Mouse (Mus musculus): ENCODE results near the gene Meis2. TPM values are rescaled to one million over a fixed set of nuclear protein-coding genes. Genes with fewer than 3 reads are reported as not detected.
A peak's percentile ranks its signal among the peaks of the same experiment; 100 is the strongest.

Meis2 gene
- polyA plus RNA-seq, 2 experiments, result 17.9 to 26.2 TPM

DNA sequence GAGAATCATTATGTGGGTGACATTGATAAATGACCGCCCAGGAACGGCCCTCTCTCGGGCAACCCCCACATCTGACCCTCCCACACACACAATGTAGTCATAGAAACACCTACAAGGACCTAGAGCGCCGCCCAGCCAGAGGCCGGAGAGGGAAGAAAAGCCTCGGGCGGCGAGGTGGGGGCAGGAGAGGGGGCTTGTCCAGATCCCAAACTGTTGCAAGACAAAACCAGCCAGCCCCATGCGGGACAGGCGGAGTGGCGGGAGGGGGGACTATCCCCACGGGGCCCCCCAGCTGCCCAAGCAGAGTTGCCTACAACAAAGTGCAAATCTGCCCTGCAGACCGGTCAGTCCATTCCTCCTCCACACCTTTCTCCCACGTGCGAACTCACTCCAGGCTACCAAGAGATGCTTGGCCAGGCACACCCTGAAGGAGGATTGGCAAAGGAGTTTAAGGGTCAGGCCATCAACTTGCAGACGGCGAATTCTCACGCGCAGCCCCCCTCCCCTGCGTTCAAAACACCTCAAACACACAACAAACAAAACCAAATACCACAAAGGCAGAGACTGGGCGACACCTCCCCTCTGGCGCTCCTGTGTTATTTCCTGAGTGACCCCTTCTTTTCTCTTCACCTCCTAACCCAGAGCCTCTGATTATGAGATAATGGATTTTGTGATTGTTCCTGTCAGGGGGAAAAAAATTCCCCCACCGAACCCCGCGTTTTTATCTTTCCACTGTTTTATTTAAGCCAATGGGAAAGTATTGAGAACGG is 206.1 kb downstream of the Meis2 start:
- Histone ChIP-seq H3K4me1 (ENCODE audit: control insufficient read depth, insufficient read depth, low read length) (peaks cover 11% of the 10 kb centered on the region), H3K27ac (replicated peaks; ENCODE audit: low read depth, low read length) (no peak overlapping the region), H3K4me2 (replicated peaks; ENCODE audit: low read depth, low read length, severe bottlenecking) (peak overlapping the region; percentile 23; the same call in 1 of the 2 replicates), H3K27me3 (ENCODE audit: control insufficient read depth, insufficient read depth, low read length) (peaks cover 73% of the 10 kb centered on the region), H3K9me3 (ENCODE audit: control insufficient read depth, low read length) (no peaks in the 10 kb centered on the region), H3K4me3 (replicated peaks; ENCODE audit: low read length) (peak overlapping the region; percentile 23; the same call in 1 of the 2 replicates), H3K36me3 (ENCODE audit: control insufficient read depth, insufficient read depth, low read length) (no peaks in the 10 kb centered on the region), H3K9ac (ENCODE audit: low read depth, low read length, severe bottlenecking) (no peak overlapping the region)
- DNase-seq (ENCODE audit: low spot score) (no peak), ATAC-seq (ENCODE audit: low FRiP score, low read depth) (no peak)
- TF ChIP-seq POLR2A (IDR thresholded peaks at IDR 0.05; ENCODE audit: borderline replicate concordance, extremely low read depth, insufficient read depth, insufficient read length), result no peak
- WGBS, result under 1% methylated on average over 27 of the region's 27 CpGs

DNA sequence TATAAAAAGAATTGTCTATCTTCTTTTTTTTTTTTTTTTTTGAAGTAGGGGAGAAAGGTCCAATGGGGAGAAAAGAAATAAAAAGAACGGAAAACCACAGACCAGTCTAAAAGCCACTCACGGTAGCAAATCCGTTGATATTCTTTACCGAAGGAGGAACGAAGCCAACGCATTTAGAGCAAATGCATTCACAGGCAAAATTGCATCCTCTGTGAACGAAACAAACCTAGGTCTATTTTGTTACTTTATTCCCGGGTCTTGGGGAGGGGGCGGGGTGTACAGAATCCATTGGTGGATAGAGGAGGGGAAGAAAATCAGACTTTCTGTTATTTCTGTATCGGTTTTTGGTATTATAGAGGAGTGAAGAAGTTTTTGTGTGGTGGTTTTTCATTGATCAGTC is 206.7 kb downstream of the Meis2 start:
- no peak for TF ChIP-seq POLR2A (IDR thresholded peaks at IDR 0.05; ENCODE audit: borderline replicate concordance, extremely low read depth, insufficient read depth, insufficient read length)
- Histone ChIP-seq H3K4me3 (replicated peaks; ENCODE audit: low read length) (no peak overlapping the region; the same call in 1 of the 2 replicates), H3K36me3 (ENCODE audit: control insufficient read depth, insufficient read depth, low read length) (no peaks in the 10 kb centered on the region), H3K27ac (replicated peaks; ENCODE audit: low read depth, low read length) (no peak overlapping the region), H3K4me2 (replicated peaks; ENCODE audit: low read depth, low read length, severe bottlenecking) (no peak overlapping the region; the same call in 1 of the 2 replicates), H3K9me3 (ENCODE audit: control insufficient read depth, low read length) (no peaks in the 10 kb centered on the region), H3K27me3 (ENCODE audit: control insufficient read depth, insufficient read depth, low read length) (peaks cover 79% of the 10 kb centered on the region), H3K4me1 (ENCODE audit: control insufficient read depth, insufficient read depth, low read length) (peaks cover 11% of the 10 kb centered on the region), H3K9ac (ENCODE audit: low read depth, low read length, severe bottlenecking) (no peak overlapping the region)
- WGBS, result 3% methylated on average over 10 of the region's 10 CpGs
- ATAC-seq (ENCODE audit: low FRiP score, low read depth) (no peak), DNase-seq (ENCODE audit: low spot score) (no peak)

DNA sequence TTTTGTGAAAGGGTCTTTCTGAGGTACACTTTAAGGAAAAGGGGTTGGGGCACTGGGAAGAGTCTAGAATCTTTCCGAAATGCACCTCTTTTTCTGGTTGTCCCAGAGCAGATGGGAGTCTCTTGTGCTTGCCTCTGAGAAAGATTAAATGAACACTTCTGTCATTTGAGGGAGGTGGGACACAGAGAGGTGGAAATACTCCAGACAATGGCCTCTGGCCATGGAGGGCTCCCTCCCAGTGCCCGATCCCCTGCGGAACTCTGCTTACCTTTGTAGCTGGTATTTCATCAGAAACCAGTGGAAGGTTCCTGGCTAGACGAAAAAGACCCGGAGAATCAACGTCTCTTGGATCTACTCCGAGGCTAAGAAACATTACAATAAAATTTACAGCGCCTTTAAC is 207.4 kb downstream of the Meis2 start:
- H3K27me3 ChIP-seq (ENCODE audit: control insufficient read depth, insufficient read depth, low read length), result peaks cover 85% of the 10 kb centered on the region
- no peak overlapping the region for H3K27ac ChIP-seq (replicated peaks; ENCODE audit: low read depth, low read length)
- no peak overlapping the region for H3K9ac ChIP-seq (ENCODE audit: low read depth, low read length, severe bottlenecking)
- no peak for ATAC-seq (ENCODE audit: low FRiP score, low read depth)
- no peak for DNase-seq (ENCODE audit: low spot score)
- no peaks in the 10 kb centered on the region for H3K36me3 ChIP-seq (ENCODE audit: control insufficient read depth, insufficient read depth, low read length)
- 5% methylated on average over 8 of the region's 8 CpGs for WGBS
- H3K4me1 ChIP-seq (ENCODE audit: control insufficient read depth, insufficient read depth, low read length), result peaks cover 11% of the 10 kb centered on the region
- no peak for TF ChIP-seq POLR2A (IDR thresholded peaks at IDR 0.05; ENCODE audit: borderline replicate concordance, extremely low read depth, insufficient read depth, insufficient read length)
- no peaks in the 10 kb centered on the region for H3K9me3 ChIP-seq (ENCODE audit: control insufficient read depth, low read length)
- H3K4me2 ChIP-seq (replicated peaks; ENCODE audit: low read depth, low read length, severe bottlenecking), result no peak overlapping the region
- no peak overlapping the region for H3K4me3 ChIP-seq (replicated peaks; ENCODE audit: low read length)

DNA sequence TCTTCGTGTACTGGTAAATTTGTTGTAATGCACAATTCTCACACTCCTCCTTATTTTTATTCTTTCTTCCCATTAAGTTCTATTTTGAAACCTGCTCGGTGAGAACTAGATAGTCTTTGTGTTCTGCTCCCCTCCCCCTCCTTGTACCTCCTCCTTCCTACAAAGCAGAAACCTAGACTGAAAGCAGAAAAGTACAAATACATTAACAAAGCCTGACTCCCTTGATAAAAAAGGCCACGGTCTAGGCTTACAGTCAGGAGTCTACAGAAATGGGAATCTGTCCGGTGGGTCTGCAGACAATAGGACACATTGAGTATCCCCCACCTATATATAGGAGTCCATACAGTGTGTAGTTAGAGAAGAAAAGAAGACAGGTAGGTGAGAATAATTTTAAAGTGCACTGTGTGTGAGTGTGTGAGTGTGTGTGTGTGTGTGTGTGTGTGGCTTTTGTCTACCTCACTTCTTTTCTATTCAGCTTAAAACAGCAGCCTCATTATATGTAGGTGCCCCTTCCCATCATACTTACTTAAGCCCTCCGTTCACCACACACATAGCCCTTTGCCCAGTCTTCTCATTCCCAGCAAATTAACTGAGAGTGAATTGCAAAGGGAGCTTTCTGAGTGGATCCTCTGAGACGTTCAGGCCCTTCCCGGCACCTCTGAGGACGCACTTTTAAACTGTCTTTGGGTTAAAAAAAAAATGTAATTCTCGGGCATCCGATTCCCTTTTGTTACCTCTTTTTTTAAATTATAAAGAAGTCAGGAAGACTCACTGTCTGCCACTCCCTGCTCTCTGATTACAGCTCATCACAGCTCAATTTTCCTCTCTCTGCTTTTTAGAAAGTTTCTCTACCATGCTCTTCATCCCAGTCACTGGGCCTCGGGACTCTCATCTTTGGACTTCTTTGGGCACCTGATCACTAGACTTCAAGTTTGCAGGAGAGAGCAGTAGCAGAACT is 208.2 kb downstream of the Meis2 start:
- H3K4me2 ChIP-seq (replicated peaks; ENCODE audit: low read depth, low read length, severe bottlenecking), result no peak overlapping the region
- H3K9ac ChIP-seq (ENCODE audit: low read depth, low read length, severe bottlenecking), result no peak overlapping the region
- TF ChIP-seq POLR2A (IDR thresholded peaks at IDR 0.05; ENCODE audit: borderline replicate concordance, extremely low read depth, insufficient read depth, insufficient read length), result no peak
- no peaks in the 10 kb centered on the region for H3K36me3 ChIP-seq (ENCODE audit: control insufficient read depth, insufficient read depth, low read length)
- H3K27ac ChIP-seq (replicated peaks; ENCODE audit: low read depth, low read length), result no peak overlapping the region
- no peak overlapping the region for H3K4me3 ChIP-seq (replicated peaks; ENCODE audit: low read length)
- 12% methylated on average over 11 of the region's 11 CpGs for WGBS
- DNase-seq (ENCODE audit: low spot score) (no peak), ATAC-seq (ENCODE audit: low FRiP score, low read depth) (no peak)
- H3K4me1 ChIP-seq (ENCODE audit: control insufficient read depth, insufficient read depth, low read length), result peaks cover 15% of the 10 kb centered on the region
- peaks cover 93% of the 10 kb centered on the region for H3K27me3 ChIP-seq (ENCODE audit: control insufficient read depth, insufficient read depth, low read length)
- no peaks in the 10 kb centered on the region for H3K9me3 ChIP-seq (ENCODE audit: control insufficient read depth, low read length)

DNA sequence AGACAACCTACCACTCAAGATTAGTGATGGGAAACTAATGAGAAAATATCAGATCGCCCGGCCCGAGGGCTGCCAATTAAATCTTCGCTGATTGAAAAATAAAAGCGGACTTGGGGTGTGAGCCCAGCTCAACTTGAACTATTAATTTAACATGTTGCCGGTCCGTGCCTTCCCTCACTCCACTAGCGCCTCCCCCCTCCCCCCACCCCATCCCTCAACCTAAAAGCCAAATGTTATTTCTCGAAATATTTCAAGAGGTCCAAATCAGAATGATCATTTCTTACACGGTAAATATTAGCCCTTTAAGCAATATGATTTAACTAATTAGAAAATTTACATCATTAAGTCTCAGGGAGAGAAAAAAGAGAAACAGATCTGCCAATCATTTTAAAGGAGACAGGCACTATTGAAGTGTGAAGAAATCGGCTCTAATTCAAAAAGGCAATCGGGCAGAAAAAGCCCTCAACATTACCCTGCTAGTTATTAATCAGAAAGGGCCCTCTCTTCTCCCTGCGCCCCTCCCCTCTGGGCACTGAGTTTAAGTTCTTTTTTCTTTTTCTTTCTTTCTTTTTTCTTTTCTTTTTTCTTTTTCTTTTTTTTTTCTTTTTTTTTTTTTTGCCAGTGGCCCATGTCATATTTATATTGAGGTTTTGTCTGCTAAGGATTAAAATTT is 209.1 kb downstream of the Meis2 start:
- WGBS, result 1% methylated on average over 13 of the region's 13 CpGs
- Histone ChIP-seq H3K4me1 (ENCODE audit: control insufficient read depth, insufficient read depth, low read length) (peaks cover 15% of the 10 kb centered on the region), H3K4me2 (replicated peaks; ENCODE audit: low read depth, low read length, severe bottlenecking) (peak overlapping the region; percentile 34), H3K9me3 (ENCODE audit: control insufficient read depth, low read length) (no peaks in the 10 kb centered on the region), H3K27me3 (ENCODE audit: control insufficient read depth, insufficient read depth, low read length) (peaks cover 94% of the 10 kb centered on the region), H3K9ac (ENCODE audit: low read depth, low read length, severe bottlenecking) (no peak overlapping the region), H3K27ac (replicated peaks; ENCODE audit: low read depth, low read length) (no peak overlapping the region), H3K4me3 (replicated peaks; ENCODE audit: low read length) (peak overlapping the region; percentile 23), H3K36me3 (ENCODE audit: control insufficient read depth, insufficient read depth, low read length) (no peaks in the 10 kb centered on the region)
- ATAC-seq (ENCODE audit: low FRiP score, low read depth), result no peak
- DNase-seq (ENCODE audit: low spot score), result no peak
- no peak for TF ChIP-seq POLR2A (IDR thresholded peaks at IDR 0.05; ENCODE audit: borderline replicate concordance, extremely low read depth, insufficient read depth, insufficient read length)
